Mouse (Mus musculus) mature B cell (primary cell): ENCODE results near the gene Heatr5b.
"Not testable (repeated sequence)": the region's sequence is repeated elsewhere in the genome, so short reads cannot be mapped to it uniquely, and the experiment has no call there.

Experiments used
- in situ Hi-C: fragments of 300-500 bp; cut with MboI; formaldehyde crosslinking; loops from 2 replicates; pipeline ENCODE4 v1.14.3; 2019

The Heatr5b gene

GRCm38 (mm10) chr17:78834856-78835835 is at the start of gene Heatr5b, which contains the start of gene Gpatch11:
Heatr5b (minus strand) TSS chr17:78835364.
Gpatch11 (plus strand) TSS chr17:78835567.
- in situ Hi-C loops = no loop called here

GRCm38 (mm10) chr17:78883291-78883690 is 48.1 kb upstream of the Heatr5b start:
- in situ Hi-C loops = no loop called here

GRCm38 (mm10) chr17:78882401-78883112 is 47.4 kb upstream of the Heatr5b start, which contains the start of gene Eif2ak2:
Eif2ak2 (minus strand) TSS chr17:78882573.
- in situ Hi-C loops = no loop called here

GRCm38 (mm10) chr17:78881878-78882304 is 46.7 kb upstream of the Heatr5b start:
- in situ Hi-C loops = no loop called here

- in situ Hi-C loops = no loop called here
These were observed 38.7 kb upstream of the Heatr5b start for GRCm38 (mm10) chr17:78873886-78874285.

GRCm38 (mm10) chr17:78856243-78856642 is 21.1 kb upstream of the Heatr5b start:
- in situ Hi-C loops = no loop called here

- in situ Hi-C loops = no loop called here
These were observed 7.2 kb upstream of the Heatr5b start for GRCm38 (mm10) chr17:78842271-78842928.

- in situ Hi-C loops = no loop called here
These were observed 892 bp upstream of the Heatr5b start for GRCm38 (mm10) chr17:78836056-78836455.

- in situ Hi-C loops = no loop called here
These were observed 10.8 kb downstream of the Heatr5b start for GRCm38 (mm10) chr17:78824346-78824745.

GRCm38 (mm10) chr17:78809582-78809981 is 25.6 kb downstream of the Heatr5b start:
- in situ Hi-C loops = no loop called here

GRCm38 (mm10) chr17:78809019-78809418 is 26.1 kb downstream of the Heatr5b start:
- in situ Hi-C loops = no loop called here

GRCm38 (mm10) chr17:78797222-78797621 is 37.9 kb downstream of the Heatr5b start:
- in situ Hi-C loops = no loop called here

- in situ Hi-C loops = no loop called here
These were observed 40.8 kb downstream of the Heatr5b start for GRCm38 (mm10) chr17:78794390-78794789.

GRCm38 (mm10) chr17:78792122-78792521 is 43.0 kb downstream of the Heatr5b start:
- in situ Hi-C loops = no loop called here

- in situ Hi-C loops = no loop called here
These were observed 43.5 kb downstream of the Heatr5b start for GRCm38 (mm10) chr17:78791690-78792070.

GRCm38 (mm10) chr17:78791068-78791689 is 44.0 kb downstream of the Heatr5b start:
- in situ Hi-C loops = no loop called here

- in situ Hi-C loops = not testable (repeated sequence)
These were observed 46.9 kb downstream of the Heatr5b start for GRCm38 (mm10) chr17:78788273-78788672.

- in situ Hi-C loops = no loop called here
These were observed 56.4 kb downstream of the Heatr5b start for GRCm38 (mm10) chr17:78778765-78779164.

- in situ Hi-C loops = no loop called here
These were observed 62.8 kb downstream of the Heatr5b start for GRCm38 (mm10) chr17:78772317-78772716.

GRCm38 (mm10) chr17:78770932-78771331 is 64.2 kb downstream of the Heatr5b start:
- in situ Hi-C loops = no loop called here

- in situ Hi-C loops = no loop called here
These were observed 65.8 kb downstream of the Heatr5b start for GRCm38 (mm10) chr17:78769341-78769740.

- in situ Hi-C loops = no loop called here
These were observed 66.2 kb downstream of the Heatr5b start for GRCm38 (mm10) chr17:78768937-78769336.
